Mouse (Mus musculus) neural tube, embryonic 14.5 days (tissue): ENCODE data around the gene Tarsl2. TPM values are rescaled to one million over a fixed set of nuclear protein-coding genes. Genes with fewer than 3 reads are reported as not detected.
A peak's percentile ranks its signal among the peaks of the same experiment; 100 is the strongest.

ENCODE experiments used
- ATAC-seq: fragments of 200-750 bp; cut with Nextera tagmentation; 2 replicates; pipeline ENCODE4 v1.8.0; 2017; ENCODE audit warnings: low read depth, mild to moderate bottlenecking, moderate TSS enrichment, moderate library complexity
- H3K27ac ChIP-seq: fragments of 300-500 bp; sonication (generic); 2 replicates; pipeline ENCODE4 v1.5.1; 2014; ENCODE audit warnings: low read depth, mild to moderate bottlenecking, control low read depth, low read length, moderate library complexity, mixed read lengths
- H3K27me3 ChIP-seq: fragments of 300-500 bp; sonication (generic); 2 replicates; pipeline ENCODE4 v1.6.1; 2014; ENCODE audit warnings: low read length; ENCODE audit not compliant: control insufficient read depth, insufficient read depth
- H3K36me3 ChIP-seq: fragments of 300-500 bp; sonication (generic); 2 replicates; pipeline ENCODE4 v1.6.1; 2014; ENCODE audit warnings: low read length, mixed read lengths; ENCODE audit not compliant: control insufficient read depth, insufficient read depth
- H3K4me1 ChIP-seq: fragments of 300-500 bp; sonication (generic); 2 replicates; pipeline ENCODE4 v1.6.1; 2014; ENCODE audit warnings: low read length; ENCODE audit not compliant: control insufficient read depth, insufficient read depth
- H3K4me2 ChIP-seq: fragments of 300-500 bp; sonication (generic); 2 replicates; pipeline ENCODE4 v1.6.1; 2014; ENCODE audit warnings: mild to moderate bottlenecking, low read depth, low read length, control low read depth
- H3K4me3 ChIP-seq: fragments of 300-500 bp; sonication (generic); 2 replicates; pipeline ENCODE4 v1.5.1; 2014; ENCODE audit warnings: low read depth, low read length, control low read depth, mixed read lengths
- H3K9ac ChIP-seq: fragments of 300-500 bp; sonication (generic); replicated peaks from 2 replicates; pipeline ENCODE4 v1.6.1; 2014; ENCODE audit warnings: low read depth, mild to moderate bottlenecking, control low read depth, low read length, mixed read lengths
- H3K9me3 ChIP-seq: fragments of 300-500 bp; sonication (generic); 2 replicates; pipeline ENCODE4 v1.6.1; 2016; ENCODE audit warnings: low read length; ENCODE audit not compliant: control insufficient read depth
- WGBS: fragments of 180-500 bp; shearing (Covaris S2); extraction: QIAGEN DNeasy Blood & Tissue Kit; methylation state at CpG from one replicate; pipeline ENCODE4 v1.1.7; 2014; 5-methylcytosine and 5-hydroxymethylcytosine counted together
- polyA plus RNA-seq: library from polyadenylated mRNA; unstranded; fragments of >200 nt; fragmentation: Nextera tagmentation; extraction: Ambion mirVana; gene quantifications from 2 replicates; pipeline ENCODE4 v1.2.1, GENCODE M21; 2014

The Tarsl2 gene
- polyA plus RNA-seq, 1 experiment from 2014 or later, result 25.0 TPM

- no peak for ATAC-seq
- no peak overlapping the region for H3K4me3 ChIP-seq
- no peak overlapping the region for H3K4me2 ChIP-seq
- H3K4me1 ChIP-seq, result peaks cover 9% of the 10 kb centered on the region
- no peak overlapping the region for H3K9ac ChIP-seq
- 62% methylated on average over 2 of the region's 2 CpGs for WGBS
- H3K36me3 ChIP-seq, result peaks cover 53% of the 10 kb centered on the region
- no peak overlapping the region for H3K27ac ChIP-seq
- H3K27me3 ChIP-seq, result no peaks in the 10 kb centered on the region
- no peaks in the 10 kb centered on the region for H3K9me3 ChIP-seq
These were observed 51.8 kb downstream of the Tarsl2 start for GRCm38 (mm10) chr7:65696450-65696849.

DNA sequence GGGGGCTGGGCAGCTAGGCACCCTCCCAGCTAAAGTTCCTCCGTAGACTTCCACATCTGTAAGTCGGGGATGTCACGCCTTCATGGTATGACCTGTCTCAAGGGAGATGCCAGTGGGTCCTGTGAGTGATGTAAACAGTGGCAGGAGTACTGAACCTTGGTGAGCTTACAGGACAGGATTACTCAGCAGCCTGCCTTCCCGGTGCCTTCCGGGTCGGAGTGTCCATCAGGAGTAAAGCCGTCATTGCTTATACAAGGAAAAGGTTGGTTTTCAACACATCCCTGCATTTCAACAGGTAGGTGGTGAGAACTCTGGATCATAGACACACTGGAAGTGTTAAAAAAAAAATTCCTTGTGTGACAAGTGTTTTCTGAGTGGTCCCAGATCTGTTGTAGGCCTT is 57.4 kb downstream of the Tarsl2 start:
- Histone ChIP-seq H3K27me3 (no peaks in the 10 kb centered on the region), H3K36me3 (peaks cover 45% of the 10 kb centered on the region), H3K9ac (no peak overlapping the region), H3K4me2 (no peak overlapping the region), H3K4me1 (no peaks in the 10 kb centered on the region), H3K4me3 (no peak overlapping the region), H3K27ac (no peak overlapping the region), H3K9me3 (no peaks in the 10 kb centered on the region)
- WGBS, result 94% methylated on average over 7 of the region's 7 CpGs
- ATAC-seq, result no peak

- H3K27me3 ChIP-seq, result no peaks in the 10 kb centered on the region
- no peak overlapping the region for H3K4me3 ChIP-seq
- H3K9me3 ChIP-seq, result no peaks in the 10 kb centered on the region
- ATAC-seq, result peak; percentile 41
- peak overlapping the region; percentile 8; the same call in 1 of the 2 replicates for H3K4me2 ChIP-seq
- no peak overlapping the region for H3K27ac ChIP-seq
- H3K36me3 ChIP-seq, result peaks cover 20% of the 10 kb centered on the region
- H3K9ac ChIP-seq, result no peak overlapping the region
- 14% methylated on average over 10 of the region's 10 CpGs for WGBS
- H3K4me1 ChIP-seq, result no peaks in the 10 kb centered on the region
These were observed 60.1 kb downstream of the Tarsl2 start for GRCm38 (mm10) chr7:65704818-65705242.

GRCm38 (mm10) chr7:65708506-65708905 is 63.8 kb downstream of the Tarsl2 start:
- no peaks in the 10 kb centered on the region for H3K27me3 ChIP-seq
- H3K27ac ChIP-seq, result no peak overlapping the region
- WGBS, result 100% methylated on average over 1 of the region's 1 CpGs
- no peak overlapping the region for H3K4me2 ChIP-seq
- H3K9me3 ChIP-seq, result no peaks in the 10 kb centered on the region
- no peak overlapping the region for H3K4me3 ChIP-seq
- ATAC-seq, result no peak
- H3K4me1 ChIP-seq, result no peaks in the 10 kb centered on the region
- H3K36me3 ChIP-seq, result no peaks in the 10 kb centered on the region
- no peak overlapping the region for H3K9ac ChIP-seq

- ATAC-seq, result no peak
- Histone ChIP-seq H3K4me1 (no peaks in the 10 kb centered on the region), H3K9ac (no peak overlapping the region), H3K4me3 (no peak overlapping the region), H3K27me3 (no peaks in the 10 kb centered on the region), H3K9me3 (no peaks in the 10 kb centered on the region), H3K4me2 (no peak overlapping the region), H3K27ac (no peak overlapping the region), H3K36me3 (no peaks in the 10 kb centered on the region)
- WGBS, result 61% methylated on average over 3 of the region's 3 CpGs
These were observed 65.6 kb downstream of the Tarsl2 start for GRCm38 (mm10) chr7:65710301-65710700.

GRCm38 (mm10) chr7:65713782-65714181 is 69.1 kb downstream of the Tarsl2 start:
- Histone ChIP-seq H3K36me3 (no peaks in the 10 kb centered on the region), H3K9me3 (no peaks in the 10 kb centered on the region), H3K27me3 (no peaks in the 10 kb centered on the region), H3K4me1 (no peaks in the 10 kb centered on the region), H3K9ac (no peak overlapping the region), H3K4me3 (no peak overlapping the region), H3K4me2 (no peak overlapping the region), H3K27ac (no peak overlapping the region)
- WGBS, result 73% methylated on average over 5 of the region's 5 CpGs
- no peak for ATAC-seq

DNA sequence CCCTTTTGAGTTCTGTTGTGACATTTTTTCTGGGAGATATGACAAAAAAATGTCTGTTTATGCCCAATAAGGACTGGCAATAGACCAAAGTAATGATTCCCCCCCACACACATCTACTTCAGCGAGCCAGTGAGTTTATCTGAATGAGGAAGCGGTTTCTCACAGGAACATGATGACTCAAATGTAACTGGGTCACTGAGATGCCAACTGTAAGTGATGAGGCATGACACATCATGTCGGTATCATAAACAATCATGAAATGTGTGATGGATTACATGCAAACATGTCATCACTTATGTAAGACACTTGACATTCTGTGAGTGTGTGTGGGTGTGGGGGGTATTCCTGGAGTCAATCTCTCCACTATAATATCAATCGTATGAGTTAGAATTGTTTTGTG is 69.6 kb downstream of the Tarsl2 start:
- Histone ChIP-seq H3K27me3 (no peaks in the 10 kb centered on the region), H3K9me3 (no peaks in the 10 kb centered on the region), H3K4me3 (no peak overlapping the region), H3K4me1 (no peaks in the 10 kb centered on the region), H3K36me3 (no peaks in the 10 kb centered on the region), H3K9ac (no peak overlapping the region), H3K4me2 (no peak overlapping the region), H3K27ac (no peak overlapping the region)
- ATAC-seq, result no peak
- 91% methylated on average over 4 of the region's 4 CpGs for WGBS

GRCm38 (mm10) chr7:65734024-65734423 is 89.3 kb downstream of the Tarsl2 start:
- Histone ChIP-seq H3K4me3 (no peak overlapping the region), H3K9me3 (no peaks in the 10 kb centered on the region), H3K27ac (no peak overlapping the region), H3K36me3 (no peaks in the 10 kb centered on the region), H3K9ac (no peak overlapping the region), H3K27me3 (no peaks in the 10 kb centered on the region), H3K4me2 (no peak overlapping the region), H3K4me1 (no peaks in the 10 kb centered on the region)
- WGBS, result 83% methylated on average over 2 of the region's 2 CpGs
- no peak for ATAC-seq

DNA sequence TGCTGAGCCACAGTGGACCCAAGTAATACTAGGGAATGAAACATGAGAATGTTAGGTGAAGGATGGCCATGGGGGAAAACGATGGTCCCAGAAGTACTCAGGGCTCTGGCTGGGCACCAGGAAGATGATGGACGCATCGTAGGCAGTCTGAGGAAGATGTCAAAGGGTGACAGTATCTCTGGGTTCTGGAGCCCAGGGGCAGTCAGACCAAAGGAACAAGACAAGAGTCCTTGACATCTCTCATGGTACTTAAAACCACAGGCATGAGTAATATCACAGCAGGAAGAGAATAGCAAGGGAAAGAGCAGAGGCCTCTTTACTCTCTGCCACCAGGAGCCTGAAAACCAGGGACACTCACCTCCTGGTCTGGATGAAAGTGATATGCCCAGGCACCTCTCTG is 90.6 kb downstream of the Tarsl2 start:
- WGBS, result 92% methylated on average over 3 of the region's 3 CpGs
- no peak for ATAC-seq
- Histone ChIP-seq H3K4me1 (no peaks in the 10 kb centered on the region), H3K27me3 (no peaks in the 10 kb centered on the region), H3K27ac (no peak overlapping the region), H3K36me3 (no peaks in the 10 kb centered on the region), H3K4me2 (no peak overlapping the region), H3K9me3 (no peaks in the 10 kb centered on the region), H3K4me3 (no peak overlapping the region), H3K9ac (no peak overlapping the region)
